Mouse (Mus musculus) forebrain, embryonic 15.5 days (tissue): Measurements from ENCODE around the gene Pnliprp1. TPM values are rescaled to one million over a fixed set of nuclear protein-coding genes. Genes with fewer than 3 reads are reported as not detected.

Source experiments
- ATAC-seq: fragments of 200-750 bp; cut with Nextera tagmentation; replicated peaks from 2 replicates; pipeline ENCODE4 v1.8.0; 2017; ENCODE audit warnings: mild to moderate bottlenecking, moderate TSS enrichment, moderate library complexity
- H3K27ac ChIP-seq: fragments of 300-500 bp; sonication (generic); replicated peaks from 2 replicates; pipeline ENCODE4 v1.5.1; 2015; ENCODE audit warnings: mild to moderate bottlenecking, inconsistent platforms
- H3K27me3 ChIP-seq: fragments of 300-500 bp; sonication (generic); 2 replicates; pipeline ENCODE4 v1.6.1; 2015; ENCODE audit warnings: inconsistent platforms
- H3K36me3 ChIP-seq: fragments of 300-500 bp; sonication (generic); 2 replicates; pipeline ENCODE4 v1.6.1; 2015; ENCODE audit warnings: mild to moderate bottlenecking, inconsistent platforms
- H3K4me1 ChIP-seq: fragments of 300-500 bp; sonication (generic); 2 replicates; pipeline ENCODE4 v1.6.1; 2015; ENCODE audit warnings: inconsistent platforms
- H3K4me2 ChIP-seq: fragments of 300-500 bp; sonication (generic); replicated peaks from 2 replicates; pipeline ENCODE4 v1.6.1; 2015; ENCODE audit warnings: mild to moderate bottlenecking, inconsistent platforms
- H3K4me3 ChIP-seq: fragments of 300-500 bp; sonication (generic); 2 replicates; pipeline ENCODE4 v1.5.1; 2015; ENCODE audit warnings: mild to moderate bottlenecking, inconsistent platforms
- H3K9ac ChIP-seq: fragments of 300-500 bp; sonication (generic); replicated peaks from 2 replicates; pipeline ENCODE4 v1.6.1; 2015; ENCODE audit warnings: mild to moderate bottlenecking, inconsistent platforms
- H3K9me3 ChIP-seq: fragments of 300-500 bp; sonication (generic); 2 replicates; pipeline ENCODE4 v1.6.1; 2016; ENCODE audit warnings: inconsistent platforms
- WGBS: fragments of 180-500 bp; shearing (Covaris S2); methylation state at CpG from one replicate; pipeline ENCODE4 v1.1.7; 2015; ENCODE audit warnings: mixed read lengths; 5-methylcytosine and 5-hydroxymethylcytosine counted together
- polyA plus RNA-seq: library from polyadenylated mRNA; unstranded; fragments of >200 nt; fragmentation: Nextera tagmentation; extraction: Ambion mirVana; gene quantifications from 2 replicates; pipeline ENCODE4 v1.2.1, GENCODE M21; 2015

Pnliprp1 gene
- polyA plus RNA-seq, 1 experiment from 2014 or later = 0.80 TPM

DNA sequence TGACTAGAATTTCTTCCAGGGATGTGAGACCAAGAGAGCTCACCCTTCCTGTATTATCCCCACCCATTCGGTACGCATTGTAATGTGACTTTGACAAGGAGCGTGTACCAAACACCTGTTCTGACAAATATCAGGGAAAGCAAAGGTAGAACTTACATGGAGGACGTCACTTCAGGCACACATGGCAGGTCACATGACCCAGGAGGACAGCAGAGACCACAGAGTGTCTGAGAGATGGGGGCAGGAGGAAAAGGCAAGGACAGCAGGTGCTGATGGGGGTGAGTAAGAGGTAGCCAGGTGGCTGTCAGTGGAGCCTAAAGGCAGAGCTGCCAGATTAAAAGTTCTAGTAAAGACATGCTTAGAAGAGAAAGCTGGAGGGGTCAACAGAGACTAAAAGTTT is 14.0 kb downstream of the Pnliprp1 start:
- WGBS = 93% methylated on average over 4 of the region's 4 CpGs
- H3K4me2 ChIP-seq = no peak overlapping the region
- no peak overlapping the region for H3K27ac ChIP-seq
- H3K36me3 ChIP-seq = no peaks in the 10 kb centered on the region
- ATAC-seq = no peak
- H3K27me3 ChIP-seq = no peaks in the 10 kb centered on the region
- no peaks in the 10 kb centered on the region for H3K9me3 ChIP-seq
- H3K4me3 ChIP-seq = no peak overlapping the region
- H3K9ac ChIP-seq = no peak overlapping the region
- H3K4me1 ChIP-seq = no peaks in the 10 kb centered on the region

DNA sequence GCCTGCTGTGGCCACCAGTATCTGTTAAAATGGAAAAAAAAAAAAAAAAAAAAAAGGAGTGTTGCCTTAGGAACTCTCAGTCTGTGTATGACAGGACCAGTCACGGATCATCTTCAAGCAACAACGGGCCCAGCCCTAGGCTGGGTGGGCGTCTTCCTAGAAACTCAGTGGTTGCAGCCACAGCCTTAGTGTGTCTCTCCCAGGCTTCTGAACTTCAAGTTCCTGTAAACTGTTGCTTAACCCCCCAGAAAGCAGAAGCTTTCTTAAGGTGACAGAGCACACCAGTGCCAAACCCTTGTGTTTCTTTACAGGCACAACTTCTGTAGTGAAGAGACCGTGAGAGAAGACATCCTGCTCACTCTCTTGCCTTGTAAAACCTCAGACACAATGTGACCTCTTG is 15.0 kb downstream of the Pnliprp1 start:
- ATAC-seq = no peak
- Histone ChIP-seq H3K9me3 (no peaks in the 10 kb centered on the region), H3K36me3 (no peaks in the 10 kb centered on the region), H3K4me2 (no peak overlapping the region), H3K27me3 (no peaks in the 10 kb centered on the region), H3K4me1 (no peaks in the 10 kb centered on the region), H3K9ac (no peak overlapping the region), H3K27ac (no peak overlapping the region), H3K4me3 (no peak overlapping the region)
- WGBS = 90% methylated on average over 4 of the region's 4 CpGs

DNA sequence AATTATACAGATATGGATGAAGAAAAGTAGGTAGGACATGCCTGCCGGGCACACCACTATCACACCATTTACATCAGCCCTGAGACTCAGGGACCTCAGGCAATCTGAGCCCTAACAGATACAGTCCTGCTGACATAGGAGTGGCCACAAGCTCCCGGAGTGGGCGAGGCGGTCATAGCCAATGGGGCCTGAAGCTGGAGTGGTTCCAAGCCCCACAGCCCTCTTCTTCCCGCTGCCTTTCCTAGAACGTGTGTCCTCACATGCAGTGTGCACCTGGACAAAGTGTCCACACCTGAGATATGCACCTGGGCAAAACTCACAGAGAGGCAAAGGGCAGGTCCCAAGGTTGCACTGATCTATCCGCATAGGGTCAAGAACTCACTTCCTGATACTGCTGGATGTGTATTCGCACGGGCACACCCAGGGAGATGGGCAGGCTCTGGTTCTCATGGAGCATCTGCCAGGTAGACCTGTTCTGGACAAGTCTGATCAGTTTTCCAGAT is 18.9 kb downstream of the Pnliprp1 start:
- Histone ChIP-seq H3K4me3 (no peak overlapping the region), H3K27ac (no peak overlapping the region), H3K9me3 (no peaks in the 10 kb centered on the region), H3K27me3 (no peaks in the 10 kb centered on the region), H3K4me2 (no peak overlapping the region), H3K36me3 (no peaks in the 10 kb centered on the region), H3K4me1 (no peaks in the 10 kb centered on the region), H3K9ac (no peak overlapping the region)
- 88% methylated on average over 9 of the region's 9 CpGs for WGBS
- no peak for ATAC-seq

DNA sequence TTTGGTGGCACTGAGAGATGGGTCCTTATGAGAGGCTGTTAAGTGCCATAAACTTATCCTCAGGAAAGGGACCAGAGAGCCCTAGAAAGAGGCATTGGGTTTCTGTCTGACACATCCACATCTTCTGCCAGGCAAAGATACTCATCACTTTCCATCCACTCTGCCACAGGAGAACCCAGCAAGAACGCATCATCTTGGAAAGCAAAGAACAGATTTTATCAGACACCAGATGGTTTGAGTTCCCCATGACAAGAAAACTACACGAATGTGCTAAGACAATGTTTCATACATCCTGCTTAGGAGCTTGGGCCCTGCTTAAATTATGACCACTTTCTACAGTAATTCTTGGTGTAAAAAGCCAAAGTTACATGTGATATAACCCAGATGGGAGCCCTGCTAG is 22.1 kb downstream of the Pnliprp1 start:
- H3K4me3 ChIP-seq = no peak overlapping the region
- H3K9me3 ChIP-seq = no peaks in the 10 kb centered on the region
- no peak overlapping the region for H3K9ac ChIP-seq
- H3K27ac ChIP-seq = no peak overlapping the region
- 72% methylated on average over 2 of the region's 2 CpGs for WGBS
- no peak overlapping the region for H3K4me2 ChIP-seq
- no peak for ATAC-seq
- no peaks in the 10 kb centered on the region for H3K27me3 ChIP-seq
- H3K36me3 ChIP-seq = no peaks in the 10 kb centered on the region
- no peaks in the 10 kb centered on the region for H3K4me1 ChIP-seq

DNA sequence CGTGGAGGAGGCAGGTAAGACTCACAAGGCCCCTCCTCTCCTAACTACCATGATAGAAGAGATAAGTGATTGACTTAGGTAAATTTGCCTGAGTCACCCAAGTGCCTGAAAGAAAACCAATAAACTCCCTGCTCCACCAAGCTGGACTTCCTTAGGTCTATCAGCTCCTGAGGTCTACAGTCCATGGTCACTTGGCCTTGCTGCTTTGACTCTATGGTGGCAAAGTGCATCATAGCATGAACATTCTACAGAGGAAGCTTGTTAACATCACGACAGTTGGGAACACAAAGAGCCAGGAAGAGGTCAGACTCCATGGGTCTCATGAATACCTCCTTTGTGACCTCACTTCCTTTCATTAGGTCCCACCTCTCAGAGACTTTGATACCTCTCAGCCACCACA is 22.8 kb downstream of the Pnliprp1 start:
- H3K9ac ChIP-seq = no peak overlapping the region
- ATAC-seq = no peak
- H3K27ac ChIP-seq = no peak overlapping the region
- H3K4me3 ChIP-seq = no peak overlapping the region
- 82% methylated on average over 2 of the region's 2 CpGs for WGBS
- no peak overlapping the region for H3K4me2 ChIP-seq
- no peaks in the 10 kb centered on the region for H3K36me3 ChIP-seq
- H3K4me1 ChIP-seq = no peaks in the 10 kb centered on the region
- no peaks in the 10 kb centered on the region for H3K27me3 ChIP-seq
- no peaks in the 10 kb centered on the region for H3K9me3 ChIP-seq

DNA sequence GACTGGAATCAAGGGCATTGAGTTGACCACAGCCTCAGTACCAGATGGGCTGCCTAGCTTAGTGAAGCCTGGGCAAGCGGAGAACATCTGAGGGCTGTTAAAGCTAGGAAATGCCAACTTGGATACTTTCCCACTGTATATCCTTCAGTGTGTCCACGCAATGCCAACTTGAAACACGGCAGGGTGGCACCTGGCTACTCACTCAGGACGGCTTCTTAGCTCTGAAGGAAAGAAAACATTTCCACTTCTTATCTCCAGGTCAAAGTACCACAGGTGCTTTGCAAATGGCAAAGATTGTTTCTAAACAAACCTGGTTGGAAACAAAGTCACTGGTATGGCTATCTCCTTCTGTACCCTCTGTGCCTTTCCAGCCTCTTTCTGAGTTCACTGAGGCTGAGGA is 30.2 kb downstream of the Pnliprp1 start:
- ATAC-seq = no peak
- Histone ChIP-seq H3K27me3 (no peaks in the 10 kb centered on the region), H3K4me2 (no peak overlapping the region), H3K4me1 (peaks cover 5% of the 10 kb centered on the region), H3K4me3 (no peak overlapping the region), H3K9me3 (no peaks in the 10 kb centered on the region), H3K9ac (no peak overlapping the region), H3K27ac (no peak overlapping the region), H3K36me3 (no peaks in the 10 kb centered on the region)
- WGBS = 87% methylated on average over 4 of the region's 4 CpGs

DNA sequence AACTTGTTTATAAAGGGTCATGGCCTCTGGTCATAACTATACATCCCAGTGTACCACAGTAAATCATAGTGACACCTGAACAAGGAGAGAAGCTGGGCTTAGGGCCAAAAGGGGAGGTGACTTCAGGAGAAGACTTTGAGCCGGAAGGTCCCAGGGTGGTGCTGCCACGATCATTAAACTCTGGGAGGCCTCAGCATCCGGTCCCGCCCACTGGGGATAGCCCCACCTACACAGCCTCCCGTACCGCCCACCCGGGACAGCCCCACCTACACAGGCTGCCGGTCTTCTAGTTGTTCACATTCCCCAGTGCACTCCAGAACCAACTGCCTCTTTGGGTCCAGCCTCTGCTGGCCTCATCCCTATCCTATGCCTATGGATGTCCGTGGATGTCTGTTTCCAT is 30.7 kb downstream of the Pnliprp1 start, which contains the start of gene Pnliprp2:
Pnliprp2 (plus strand) TSS at position 297 of the 400 bp plus-strand sequence.
- ATAC-seq = no peak
- H3K9ac ChIP-seq = no peak within 1 kb of the TSS
- H3K36me3 ChIP-seq = no peaks in the 10 kb centered on the region
- H3K4me2 ChIP-seq = no peak within 1 kb of the TSS
- peaks cover 5% of the 10 kb centered on the region for H3K4me1 ChIP-seq
- no peaks in the 10 kb centered on the region for H3K9me3 ChIP-seq
- 81% methylated on average over 9 of the region's 9 CpGs for WGBS
- no peak within 1 kb of the TSS for H3K27ac ChIP-seq
- H3K4me3 ChIP-seq = no peak within 1 kb of the TSS
- H3K27me3 ChIP-seq = no peaks in the 10 kb centered on the region

DNA sequence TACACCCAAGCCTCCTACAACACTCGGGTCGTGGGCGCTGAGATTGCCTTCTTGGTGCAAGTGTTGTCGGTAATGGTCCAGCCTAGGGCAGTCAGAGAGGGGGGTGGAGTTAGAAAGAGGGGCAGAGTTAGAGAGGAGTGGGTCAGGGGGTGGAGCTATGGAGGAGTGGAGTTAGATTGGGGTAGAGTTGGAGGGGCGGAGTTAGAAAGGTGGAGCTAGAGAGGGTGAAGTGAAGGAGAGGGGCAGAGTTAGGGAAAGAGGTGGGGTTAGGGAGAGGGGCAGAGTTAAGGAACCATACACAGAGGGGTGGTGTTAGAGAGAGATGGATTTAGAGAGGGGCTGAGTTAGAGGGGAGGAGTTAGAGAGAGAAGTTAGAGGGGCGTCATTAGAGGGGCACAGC is 33.6 kb downstream of the Pnliprp1 start:
- Histone ChIP-seq H3K36me3 (no peaks in the 10 kb centered on the region), H3K27ac (peak overlapping the region; percentile 62), H3K4me1 (peaks cover 12% of the 10 kb centered on the region), H3K9ac (no peak overlapping the region), H3K27me3 (no peaks in the 10 kb centered on the region), H3K4me2 (no peak overlapping the region), H3K4me3 (no peak overlapping the region), H3K9me3 (no peaks in the 10 kb centered on the region)
- ATAC-seq = peak; percentile 72
- 35% methylated on average over 6 of the region's 6 CpGs for WGBS

DNA sequence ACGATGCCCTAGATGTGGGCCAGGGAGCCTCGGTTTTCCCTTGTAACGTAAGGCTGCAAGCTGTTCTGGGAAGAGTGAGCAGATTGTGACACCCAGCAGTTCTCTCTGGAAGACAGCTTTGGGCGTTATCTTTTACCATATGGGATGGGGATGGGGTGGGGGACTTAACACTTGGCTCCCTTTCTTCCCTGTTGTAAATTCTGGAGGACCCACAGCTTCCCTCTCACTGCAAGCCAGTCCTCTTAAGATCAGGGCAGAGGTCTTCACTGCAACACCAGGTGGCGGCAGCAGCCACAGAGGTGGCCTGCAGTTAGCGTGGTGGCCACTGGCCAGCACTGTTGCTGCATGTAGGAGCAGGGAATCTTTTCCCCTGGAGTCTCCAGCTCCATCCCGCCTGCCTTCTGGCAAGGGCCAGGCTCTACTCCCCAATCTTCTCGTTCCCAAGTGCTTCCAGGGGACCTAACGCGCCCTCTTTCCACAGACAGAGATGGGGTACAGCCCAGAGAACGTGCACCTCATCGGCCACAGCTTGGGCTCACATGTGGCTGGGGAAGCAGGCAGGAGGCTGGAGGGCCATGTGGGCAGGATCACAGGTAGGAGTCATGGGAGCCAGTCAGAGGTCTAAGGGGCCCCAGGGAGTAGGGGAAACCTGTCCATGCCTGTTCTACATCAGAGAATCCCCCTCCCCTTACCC is 34.3 kb downstream of the Pnliprp1 start:
- H3K4me2 ChIP-seq = 0 out of 2 replicates have a peak overlapping the region, but pooled peaks have one; percentile 3
- no peaks in the 10 kb centered on the region for H3K27me3 ChIP-seq
- H3K27ac ChIP-seq = peak overlapping the region; percentile 84
- no peak overlapping the region for H3K9ac ChIP-seq
- no peaks in the 10 kb centered on the region for H3K36me3 ChIP-seq
- H3K4me1 ChIP-seq = peaks cover 16% of the 10 kb centered on the region
- ATAC-seq = peak; percentile 89
- H3K4me3 ChIP-seq = no peak overlapping the region
- WGBS = 14% methylated on average over 12 of the region's 12 CpGs
- no peaks in the 10 kb centered on the region for H3K9me3 ChIP-seq

DNA sequence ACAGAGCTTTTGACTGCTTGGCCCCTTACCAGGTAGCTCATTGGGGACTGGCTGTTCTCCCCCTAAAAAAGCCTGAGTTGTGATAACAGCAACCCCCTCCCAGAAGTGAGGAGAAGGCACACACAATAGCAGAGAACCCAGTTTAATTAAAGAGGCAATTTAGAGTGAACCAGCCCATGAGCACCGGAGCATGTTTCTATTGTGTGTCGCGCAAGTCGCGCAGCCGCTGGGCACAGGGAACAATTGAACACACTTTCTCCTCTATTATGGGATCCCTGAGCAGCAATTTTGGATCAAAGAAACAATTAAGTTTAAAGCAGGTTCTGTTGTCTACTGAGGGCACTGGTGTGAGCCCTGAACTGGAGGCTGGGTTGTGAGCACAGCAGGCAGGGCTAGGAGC is 38.6 kb downstream of the Pnliprp1 start:
- 2% methylated on average over 6 of the region's 6 CpGs for WGBS
- ATAC-seq = no peak

DNA sequence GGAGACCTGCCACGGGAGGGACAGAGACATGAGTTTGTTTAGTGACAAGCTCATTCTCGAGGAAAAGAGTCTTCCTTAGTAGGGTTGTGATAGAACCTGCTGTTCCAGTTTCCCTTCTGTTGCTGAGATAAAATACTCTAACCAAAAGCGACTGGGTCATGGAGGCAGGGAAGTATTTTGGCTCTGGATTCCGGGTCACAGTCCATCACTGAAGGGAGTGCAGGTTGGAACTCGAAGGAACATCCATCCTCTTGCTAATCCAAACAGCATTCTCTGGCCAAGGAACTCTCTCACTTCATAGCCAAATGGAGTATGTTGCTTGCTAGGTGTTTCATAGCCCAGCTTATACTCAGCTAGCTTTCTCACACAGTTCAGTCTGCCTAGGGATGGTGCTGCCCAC is 47.8 kb downstream of the Pnliprp1 start:
- H3K4me1 ChIP-seq = peaks cover 3% of the 10 kb centered on the region; the same call in 1 of the 2 replicates
- no peaks in the 10 kb centered on the region for H3K27me3 ChIP-seq
- no peak overlapping the region for H3K4me3 ChIP-seq
- H3K9ac ChIP-seq = no peak overlapping the region
- no peaks in the 10 kb centered on the region for H3K9me3 ChIP-seq
- H3K27ac ChIP-seq = no peak overlapping the region
- ATAC-seq = no peak
- H3K36me3 ChIP-seq = no peaks in the 10 kb centered on the region
- H3K4me2 ChIP-seq = no peak overlapping the region
- WGBS = 79% methylated on average over 5 of the region's 5 CpGs

More for the DNA sequence above, 38.6 kb downstream of the Pnliprp1 start:
- H3K4me1 ChIP-seq = peaks cover 16% of the 10 kb centered on the region
- H3K27ac ChIP-seq = no peak overlapping the region
- H3K4me2 ChIP-seq = no peak overlapping the region
- H3K9ac ChIP-seq = no peak overlapping the region
- no peaks in the 10 kb centered on the region for H3K9me3 ChIP-seq
- H3K4me3 ChIP-seq = no peak overlapping the region
- H3K36me3 ChIP-seq = no peaks in the 10 kb centered on the region
- no peaks in the 10 kb centered on the region for H3K27me3 ChIP-seq

DNA sequence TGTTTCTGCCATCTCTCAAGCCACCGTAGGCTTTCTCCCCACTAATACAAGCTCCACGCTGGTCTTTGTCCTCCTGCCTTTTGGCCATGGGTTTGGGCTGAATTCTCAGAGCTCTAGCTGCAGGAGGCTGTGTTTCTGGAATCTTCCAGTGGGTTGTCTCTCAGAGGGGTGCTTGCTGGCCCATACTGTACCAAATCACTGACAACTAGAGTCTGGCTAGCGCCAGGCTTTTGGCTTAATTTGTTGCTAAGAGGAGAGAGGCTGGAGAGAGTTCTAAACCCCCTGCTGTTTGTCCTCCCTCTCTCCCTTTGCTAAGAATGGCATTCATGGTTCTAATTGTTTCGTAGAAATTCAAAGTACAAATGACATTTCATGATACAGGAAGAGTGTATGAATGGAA is 52.9 kb downstream of the Pnliprp1 start:
- Histone ChIP-seq H3K4me3 (no peak overlapping the region), H3K27ac (no peak overlapping the region), H3K4me2 (no peak overlapping the region), H3K27me3 (no peaks in the 10 kb centered on the region), H3K4me1 (peaks cover 12% of the 10 kb centered on the region), H3K36me3 (no peaks in the 10 kb centered on the region), H3K9ac (no peak overlapping the region), H3K9me3 (no peaks in the 10 kb centered on the region)
- 22% methylated on average over 4 of the region's 4 CpGs for WGBS
- ATAC-seq = no peak

DNA sequence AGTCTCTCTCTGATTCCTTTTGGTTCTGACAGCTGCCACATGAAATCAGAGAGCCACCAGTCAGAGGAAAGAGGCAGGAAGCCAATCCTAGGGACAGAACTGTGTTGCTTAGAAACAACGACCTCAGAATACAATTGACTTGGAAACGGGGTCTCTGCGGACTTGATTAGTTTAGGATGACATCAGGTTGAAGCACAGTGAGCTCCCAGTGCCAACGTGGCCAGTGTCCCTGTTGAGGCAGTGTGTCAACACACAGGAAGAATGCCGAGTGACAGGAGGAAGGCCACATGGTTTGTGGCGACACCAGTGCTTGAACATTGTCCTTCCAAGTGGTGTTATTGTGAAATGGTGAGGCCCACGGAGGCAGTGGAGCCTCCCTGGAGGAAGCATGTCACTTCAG is 55.3 kb downstream of the Pnliprp1 start:
- no peak overlapping the region for H3K4me3 ChIP-seq
- no peak overlapping the region for H3K4me2 ChIP-seq
- 32% methylated on average over 7 of the region's 7 CpGs for WGBS
- H3K27me3 ChIP-seq = no peaks in the 10 kb centered on the region
- no peaks in the 10 kb centered on the region for H3K36me3 ChIP-seq
- H3K4me1 ChIP-seq = peaks cover 17% of the 10 kb centered on the region
- no peaks in the 10 kb centered on the region for H3K9me3 ChIP-seq
- ATAC-seq = no peak
- no peak overlapping the region for H3K9ac ChIP-seq
- no peak overlapping the region for H3K27ac ChIP-seq
